Mouse (Mus musculus) CH12.LX (cell line): ENCODE results near the gene Tmem56. TPM values are rescaled to one million over a fixed set of nuclear protein-coding genes. Genes with fewer than 3 reads are reported as not detected.

ENCODE experiments used
- DNase-seq: peaks from one replicate; pipeline ENCODE4 v3.0.0-alpha.2; 2013; ENCODE audit errors: extremely low read depth
- H3K27ac ChIP-seq: 2 replicates; pipeline ENCODE4 v1.5.1; 2012; ENCODE audit warnings: low read depth, mild to moderate bottlenecking, control low read depth, moderate library complexity; ENCODE audit not compliant: insufficient read depth
- H3K27me3 ChIP-seq: replicated peaks from 2 replicates; pipeline ENCODE3; 2012; ENCODE audit warnings: inconsistent platforms
- H3K36me3 ChIP-seq, 2 experiments: replicated peaks in 1 of 2; 2 replicates each; pipeline versions ENCODE3 to v1.6.1; 2012; ENCODE audit warnings: inconsistent platforms in 1 of 2, low read length in 1 of 2, mild to moderate bottlenecking in 1 of 2, mixed read lengths in 1 of 2, moderate library complexity in 1 of 2; ENCODE audit not compliant: control insufficient read depth in 1 of 2, insufficient read depth in 1 of 2
- H3K4me1 ChIP-seq, 2 experiments: 2 replicates each; pipeline ENCODE4 v1.6.1; 2012; ENCODE audit warnings: inconsistent platforms in 1 of 2, moderate library complexity in 1 of 2; ENCODE audit not compliant: insufficient read depth in 2 of 2, control insufficient read depth in 1 of 2
- H3K4me2 ChIP-seq: 2 replicates; pipeline ENCODE4 v1.6.1; 2012; ENCODE audit warnings: low read depth, mild to moderate bottlenecking, control low read depth; ENCODE audit not compliant: poor library complexity, insufficient read depth, severe bottlenecking
- H3K4me3 ChIP-seq, 3 experiments: fragments of 150-350 bp in 1 of 3; sonication (generic) in 1 of 3; replicated peaks in 1 of 3; 2 replicates each; pipeline versions ENCODE3 to v1.5.1; 2011 to 2012; ENCODE audit warnings: low read depth in 2 of 3, low read length in 2 of 3, mild to moderate bottlenecking in 2 of 3, moderate library complexity in 2 of 3, control low read depth in 1 of 3, improper control_type of control experiment in 1 of 3, inconsistent platforms in 1 of 3, mixed read lengths in 1 of 3; ENCODE audit not compliant: poor library complexity in 1 of 3
- H3K79me2 ChIP-seq: replicated peaks from 2 replicates; pipeline ENCODE4 v1.6.1; 2012; ENCODE audit warnings: mild to moderate bottlenecking, moderate library complexity; ENCODE audit not compliant: control insufficient read depth, poor library complexity, insufficient read depth, severe bottlenecking; ENCODE audit errors: extremely low read depth
- H3K9ac ChIP-seq: 2 replicates; pipeline ENCODE4 v1.6.1; 2012; ENCODE audit warnings: low read depth, mild to moderate bottlenecking, control low read depth, moderate library complexity; ENCODE audit not compliant: insufficient read depth
- H3K9me3 ChIP-seq: replicated peaks from 2 replicates; pipeline ENCODE3; 2012; ENCODE audit warnings: low read length, inconsistent platforms, mixed read lengths
- CHD2 ChIP-seq: IDR thresholded peaks from 2 replicates; pipeline ENCODE4 v1.6.1; 2011; ENCODE audit warnings: low read length, improper control_type of control experiment
- E2F4 ChIP-seq: IDR thresholded peaks from 2 replicates; pipeline ENCODE4 v1.6.1; 2011; ENCODE audit warnings: low read depth, low read length, improper control_type of control experiment; ENCODE audit not compliant: insufficient replicate concordance
- ELF1 ChIP-seq: IDR thresholded peaks from 2 replicates; pipeline ENCODE4 v1.6.1; 2014; ENCODE audit warnings: low read depth, mild to moderate bottlenecking, inconsistent platforms, low read length, improper control_type of control experiment
- JUND ChIP-seq: conservative IDR thresholded peaks from 2 replicates; pipeline ENCODE4 v1.6.1; 2011; ENCODE audit warnings: low read depth, low read length, improper control_type of control experiment
- MAX ChIP-seq: IDR thresholded peaks from 2 replicates; pipeline ENCODE4 v1.6.1; 2011; ENCODE audit warnings: low read length, improper control_type of control experiment
- MAZ ChIP-seq: IDR thresholded peaks from 2 replicates; pipeline ENCODE4 v1.6.1; 2012; ENCODE audit warnings: low read depth, mild to moderate bottlenecking, inconsistent platforms, low read length, improper control_type of control experiment, moderate library complexity
- MEF2A ChIP-seq: IDR thresholded peaks from 2 replicates; pipeline ENCODE4 v1.6.1; 2014; ENCODE audit warnings: low read depth, mild to moderate bottlenecking, inconsistent platforms, low read length, improper control_type of control experiment, borderline replicate concordance
- MXI1 ChIP-seq: IDR thresholded peaks from 2 replicates; pipeline ENCODE4 v1.6.1; 2011; ENCODE audit warnings: mild to moderate bottlenecking, low read depth, low read length, improper control_type of control experiment
- MYC ChIP-seq: IDR thresholded peaks from 2 replicates; pipeline ENCODE4 v1.6.1; 2011; ENCODE audit warnings: low read depth, mild to moderate bottlenecking, improper control_type of control experiment, low read length
- PAX5 ChIP-seq: IDR thresholded peaks from 2 replicates; pipeline ENCODE4 v1.6.1; 2012; ENCODE audit warnings: low read length, inconsistent platforms, mixed read lengths
- POLR2A ChIP-seq: IDR thresholded peaks from 2 replicates; pipeline ENCODE4 v1.6.1; 2011; ENCODE audit warnings: low read depth, mild to moderate bottlenecking, improper control_type of control experiment, low read length
- POLR2AphosphoS2 ChIP-seq: IDR thresholded peaks from 2 replicates; pipeline ENCODE4 v1.6.1; 2011; ENCODE audit warnings: low read depth, low read length, improper control_type of control experiment
- UBTF ChIP-seq: IDR thresholded peaks from 2 replicates; pipeline ENCODE4 v1.6.1; 2012; ENCODE audit warnings: low read depth, mild to moderate bottlenecking, inconsistent platforms, low read length, improper control_type of control experiment, moderate library complexity
- ZKSCAN1 ChIP-seq: IDR thresholded peaks from 2 replicates; pipeline ENCODE4 v1.6.1; 2012; ENCODE audit warnings: low read depth, inconsistent platforms, low read length, improper control_type of control experiment, borderline replicate concordance
- dilution Hi-C: fragments of 300-500 bp; cut with MboI; formaldehyde crosslinking; loops from 2 replicates; pipeline ENCODE4 v1.14.3; 2020; ENCODE audit warnings: low sequenced_read_pairs; ENCODE audit not compliant: extremely low pct_unique_long_range_greater_than_20kb, extremely low pct_ligation_motif_present
- in situ Hi-C: fragments of 300-500 bp; cut with MboI; formaldehyde crosslinking; loops from 3 replicates; pipeline ENCODE4 v1.14.3; 2019; ENCODE audit warnings: low sequenced_read_pairs, low pct_ligation_motif_present, low pct_unique_long_range_greater_than_20kb, mixed read lengths
- polyA plus RNA-seq: library from polyadenylated mRNA; unstranded; fragments of >175 nt; gene quantifications from 2 replicates; pipeline ENCODE4 v1.2.1, GENCODE M21; 2012; ENCODE audit warnings: low read depth; ENCODE audit not compliant: insufficient read length
- total RNA-seq, 2 experiments: library from RNA; depleted of rRNA; stranded (reverse); fragments of 300-350 nt in 1 of 2; fragments of >200 nt in 1 of 2; gene quantifications; 2 replicates each; pipeline ENCODE4 v1.2.3; 2012 to 2014

The Tmem56 gene
- total and polyA plus RNA-seq, 3 experiments: not detected

GRCm38 (mm10) chr3:121202638-121203037 lies 80.3 kb downstream of the Tmem56 start:
- Histone ChIP-seq H3K9me3 (no peaks in the 10 kb centered on the region), H3K27me3 (no peaks in the 10 kb centered on the region), H3K36me3 (no peaks in the 10 kb centered on the region), H3K27ac (no peak overlapping the region), H3K4me3 (no peak overlapping the region), H3K9ac (no peak overlapping the region), H3K4me1 (no peaks in the 10 kb centered on the region), H3K4me2 (no peak overlapping the region), H3K79me2 (no peaks in the 10 kb centered on the region)
- no peak for DNase-seq
- TF ChIP-seq ELF1 (no peak), UBTF (no peak), MYC (no peak), MAZ (no peak), E2F4 (no peak), ZKSCAN1 (no peak), MXI1 (no peak), JUND (no peak), POLR2A (no peak), MEF2A (no peak)
- dilution Hi-C loops: no loop called here
- in situ Hi-C loops: no loop called here

GRCm38 (mm10) chr3:121201012-121201747 lies 81.7 kb downstream of the Tmem56 start:
- Histone ChIP-seq H3K9ac (no peak overlapping the region), H3K79me2 (no peaks in the 10 kb centered on the region), H3K27me3 (no peaks in the 10 kb centered on the region), H3K4me1 (no peaks in the 10 kb centered on the region), H3K4me3 (no peak overlapping the region), H3K4me2 (peak overlapping the region; percentile 65), H3K9me3 (no peaks in the 10 kb centered on the region), H3K27ac (no peak overlapping the region), H3K36me3 (no peaks in the 10 kb centered on the region)
- dilution Hi-C loops (no loop called here), in situ Hi-C loops (no loop called here)
- DNase-seq: no peak
- peak; percentile 40; the same call in 1 of the 2 replicates for TF ChIP-seq MAX
- TF ChIP-seq POLR2AphosphoS2: no peak

GRCm38 (mm10) chr3:121189199-121189598 lies 93.7 kb downstream of the Tmem56 start:
- H3K27ac ChIP-seq: no peak overlapping the region
- TF ChIP-seq PAX5: no peak
- TF ChIP-seq CHD2: no peak
- H3K4me1 ChIP-seq: no peaks in the 10 kb centered on the region
- no peak overlapping the region for H3K4me2 ChIP-seq
- no peak for DNase-seq
- in situ Hi-C loops: no loop called here
- no peak overlapping the region for H3K9ac ChIP-seq
- H3K9me3 ChIP-seq: no peaks in the 10 kb centered on the region
- H3K4me3 ChIP-seq: no peak overlapping the region
- no peaks in the 10 kb centered on the region for H3K79me2 ChIP-seq
- dilution Hi-C loops: no loop called here
- no peaks in the 10 kb centered on the region for H3K27me3 ChIP-seq
- no peaks in the 10 kb centered on the region for H3K36me3 ChIP-seq
